Mouse (Mus musculus) adrenal gland, adult 18-20 months (tissue): Measurements from ENCODE around the gene Midn. TPM values are rescaled to one million over a fixed set of nuclear protein-coding genes. Genes with fewer than 3 reads are reported as not detected.

Source experiments
- DNase-seq, 2 experiments: peaks; one replicate each; pipeline ENCODE4 v3.0.0; 2021 to 2022; ENCODE audit warnings: low spot score in 2 of 2
- total RNA-seq, 2 experiments: library from RNA; stranded (reverse); gene quantifications; 1 replicate in 1 of 2; 2 replicates in 1 of 2; pipeline ENCODE4 v1.2.3; 2021

Gene Midn
- total RNA-seq, 2 experiments from 2014 or later = 64.8 to 82.0 TPM

DNA sequence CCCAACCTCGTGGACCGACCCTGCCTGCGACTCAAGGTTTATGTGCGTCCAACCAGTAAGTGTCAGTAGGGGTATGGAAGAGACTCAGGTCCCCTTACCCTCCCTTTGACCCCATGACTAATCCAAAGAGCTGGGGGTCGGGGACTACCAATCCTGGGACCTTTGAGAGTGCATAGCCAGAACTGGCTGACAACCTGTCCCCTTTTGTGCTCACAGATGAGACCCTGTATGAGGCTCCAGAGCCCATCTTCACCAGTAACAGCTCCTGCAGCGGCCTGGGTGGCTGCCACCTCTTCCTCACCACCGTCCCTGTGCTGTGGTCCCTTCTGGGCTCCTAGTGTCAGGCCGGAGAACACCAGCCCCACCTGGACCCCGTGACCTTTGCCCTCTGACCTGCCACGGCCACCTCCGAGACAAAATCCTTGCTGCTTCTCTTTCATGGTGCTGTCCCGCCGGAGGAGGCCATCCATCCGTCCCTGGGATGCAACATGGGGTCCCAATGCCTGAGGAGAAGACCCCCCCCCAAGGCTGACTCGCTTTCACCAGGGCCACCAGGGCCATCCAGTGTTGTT, 40.5 kb downstream of the Midn start:
- DNase-seq = no peak

DNA sequence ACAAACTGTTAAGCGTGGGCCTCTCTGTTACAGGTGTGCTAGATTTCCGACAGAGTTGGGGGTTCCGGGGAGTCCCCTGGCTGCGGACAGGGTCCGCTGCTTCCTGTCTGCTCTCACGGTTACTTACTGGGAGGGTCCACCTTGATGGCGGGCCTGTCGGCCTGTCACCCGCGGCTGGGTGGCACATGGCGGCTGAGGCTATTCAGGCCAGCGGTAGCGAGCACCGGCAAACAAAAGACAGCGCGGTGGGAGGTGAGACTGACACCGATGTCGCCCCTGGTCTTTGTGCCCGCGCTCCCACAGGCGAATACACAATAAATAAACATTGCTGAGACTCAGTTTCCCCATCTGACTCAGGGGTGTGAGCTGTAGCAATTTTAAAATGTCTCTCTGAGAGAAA, 41.9 kb downstream of the Midn start:
- DNase-seq = no peak

DNA sequence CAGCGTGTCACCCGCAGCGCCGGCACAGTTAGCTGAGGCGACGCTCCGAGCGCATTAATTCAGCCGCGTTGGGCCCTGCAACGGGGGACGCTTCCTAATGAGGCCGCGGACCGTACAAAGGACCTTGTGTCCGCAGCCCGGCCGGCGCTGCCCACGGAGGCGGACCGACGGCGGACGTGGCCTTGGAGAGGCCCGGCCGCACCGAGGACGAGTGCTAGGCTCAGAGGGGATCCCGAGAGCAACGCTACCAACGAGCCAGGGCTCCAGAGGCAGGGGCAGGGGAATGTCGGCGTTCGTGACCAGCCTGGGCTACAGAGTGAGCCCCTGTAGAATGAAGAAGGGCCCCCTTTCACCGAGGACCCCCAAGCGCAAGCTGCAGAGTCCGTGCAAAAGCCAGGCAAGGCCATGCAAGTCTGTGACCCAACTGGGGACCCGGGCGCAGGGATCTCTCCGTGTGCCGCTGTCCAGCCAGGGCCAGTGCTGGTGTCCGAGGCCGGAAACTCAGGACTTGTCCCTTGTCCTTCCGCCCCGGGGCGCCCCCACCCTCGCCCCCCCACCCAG, 42.5 kb downstream of the Midn start:
- no peak for DNase-seq

DNA sequence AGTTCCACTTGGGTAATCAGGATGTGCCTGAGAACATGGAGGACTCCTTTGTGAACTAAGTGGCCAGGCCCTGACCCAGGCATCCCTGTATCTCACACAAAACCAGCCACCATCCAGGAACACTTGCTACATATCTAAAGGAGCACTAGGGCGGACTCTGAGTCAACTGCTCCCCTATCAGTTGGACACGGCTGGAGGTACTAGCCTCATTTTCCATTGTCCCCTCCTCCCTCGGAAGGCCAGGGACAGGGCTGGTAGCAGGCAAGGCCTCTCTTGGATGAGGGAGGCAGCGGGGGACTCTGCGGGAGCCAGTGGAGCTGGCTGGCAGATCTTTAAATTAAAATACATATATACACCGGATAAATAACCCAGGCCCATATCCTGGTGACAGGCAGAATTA, 45.9 kb downstream of the Midn start:
- DNase-seq = no peak

DNA sequence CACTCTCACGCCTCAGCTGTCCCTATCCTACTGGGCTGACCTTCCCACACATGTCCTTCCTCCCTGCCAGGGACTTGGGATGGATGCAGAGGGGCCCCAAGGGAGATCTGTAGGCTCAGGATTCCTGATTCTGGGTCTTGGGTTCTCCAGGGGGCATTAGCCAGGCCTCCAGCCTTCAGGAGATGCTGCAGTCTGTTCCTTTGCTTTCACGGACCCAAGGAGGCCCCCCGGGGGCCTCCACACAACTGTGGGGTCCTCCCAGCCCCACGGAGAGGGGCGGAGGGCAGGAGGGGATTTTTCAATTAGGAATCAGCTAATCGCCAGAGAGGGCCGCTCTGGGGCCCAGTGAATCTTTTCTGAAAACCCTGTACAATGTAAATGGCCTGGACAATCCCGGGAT, 46.4 kb downstream of the Midn start:
- no peak for DNase-seq

DNA sequence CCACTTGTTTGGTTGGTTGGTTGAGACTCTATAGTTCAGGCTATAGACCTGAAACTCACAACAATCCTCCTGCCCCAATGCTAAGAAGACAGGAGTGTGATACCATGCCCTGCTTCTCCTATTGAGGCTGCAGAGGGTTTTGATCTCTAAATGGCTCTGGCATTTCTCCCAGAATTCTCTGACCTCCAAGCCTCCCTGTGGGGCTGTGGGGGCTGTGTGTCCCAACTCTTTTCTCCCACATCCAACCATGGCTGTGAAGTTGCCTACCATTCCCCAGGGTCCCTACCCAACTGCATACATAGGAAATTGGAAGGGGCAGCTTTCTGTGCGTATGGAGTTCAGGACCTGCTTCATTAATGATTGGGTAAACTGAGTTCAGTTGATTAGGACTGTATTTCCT, 48.1 kb downstream of the Midn start:
- DNase-seq = no peak

DNA sequence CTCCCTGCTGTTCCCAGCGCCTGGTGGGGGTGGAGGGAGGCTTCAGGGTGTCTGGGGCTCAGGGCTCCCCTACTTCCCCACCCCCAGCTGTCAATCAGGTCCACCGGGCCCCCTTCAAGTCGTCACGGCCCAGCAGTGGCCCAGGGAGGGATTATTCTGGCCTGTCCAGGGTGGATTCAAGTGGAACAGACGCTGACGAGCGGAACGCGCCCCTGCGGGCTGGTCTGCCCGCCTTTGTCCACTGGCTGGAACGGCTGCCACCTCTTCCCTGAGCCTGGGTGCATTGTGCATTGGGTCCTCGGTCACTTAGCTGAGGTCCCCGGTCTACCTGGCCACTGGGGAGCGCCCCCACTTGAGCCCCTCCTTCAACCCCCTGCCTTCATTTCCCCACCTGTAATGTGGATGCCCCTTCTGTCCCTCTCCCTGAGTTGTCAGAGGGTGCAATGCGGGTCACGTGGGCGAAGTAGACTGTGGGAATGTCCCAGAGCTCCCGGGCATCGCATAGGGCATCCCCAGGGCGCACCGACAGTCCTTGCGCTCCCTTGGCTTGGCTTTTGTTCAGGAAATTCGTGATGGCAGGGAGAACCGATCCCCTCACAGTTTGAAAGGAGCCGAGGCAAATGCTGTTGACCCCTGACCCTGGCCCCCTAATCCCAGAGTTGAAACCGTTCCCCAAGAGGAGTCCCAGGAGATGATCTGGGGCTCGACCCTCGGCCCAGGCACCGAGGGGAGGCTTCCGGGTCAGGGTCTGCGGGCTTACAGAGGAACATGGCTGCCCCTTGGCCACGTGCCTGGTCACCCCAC, 48.9 kb downstream of the Midn start:
- no peak for DNase-seq

DNA sequence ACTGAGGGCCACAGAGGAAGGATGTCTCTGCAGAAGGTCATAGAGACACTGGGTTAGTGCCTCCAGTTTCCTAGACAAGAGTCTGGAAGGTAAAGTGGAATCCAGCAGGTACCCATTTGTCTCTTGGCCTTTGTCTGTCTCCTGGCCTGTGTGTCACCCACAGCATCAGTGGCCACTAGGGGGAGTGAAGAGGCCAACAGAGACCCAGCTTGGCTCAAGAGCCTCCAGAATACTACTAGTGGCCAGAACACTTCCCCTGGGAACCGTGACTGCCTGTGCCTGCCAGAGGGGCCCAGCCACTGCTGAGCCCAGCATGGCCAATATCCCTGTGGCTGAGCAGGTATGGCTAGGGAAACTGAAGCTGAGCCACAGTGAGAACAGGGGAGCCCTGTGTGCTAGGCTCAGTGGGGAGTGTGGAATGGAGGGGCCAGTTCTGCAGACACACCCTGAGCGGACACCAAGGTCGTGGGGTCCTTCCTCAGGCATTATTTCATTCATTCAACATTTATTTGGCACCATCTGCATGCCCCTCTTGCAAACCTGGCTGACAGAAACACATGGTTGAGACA, 51.5 kb downstream of the Midn start:
- peak; percentile 64 to 81 for DNase-seq

DNA sequence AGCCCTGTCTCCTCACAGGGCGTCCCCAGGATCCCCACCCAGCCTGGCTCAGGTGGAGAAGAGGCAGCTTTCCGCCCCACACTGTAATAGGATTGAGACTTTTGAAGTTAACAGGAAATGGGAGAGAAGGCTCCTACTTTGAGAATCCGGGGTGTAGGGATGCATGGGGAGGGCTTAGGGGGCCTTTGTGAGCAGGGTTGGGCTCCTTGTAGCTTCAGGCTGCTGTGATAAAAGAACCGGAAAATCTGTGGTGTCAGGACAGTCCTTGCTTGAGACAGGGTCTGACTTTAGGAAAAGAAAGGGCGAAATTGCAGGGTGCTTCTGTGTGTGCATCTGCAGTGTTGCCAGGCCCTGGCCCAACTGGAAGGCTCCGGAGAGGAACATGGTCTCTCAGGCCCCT, 52.4 kb downstream of the Midn start:
- DNase-seq = no peak

DNA sequence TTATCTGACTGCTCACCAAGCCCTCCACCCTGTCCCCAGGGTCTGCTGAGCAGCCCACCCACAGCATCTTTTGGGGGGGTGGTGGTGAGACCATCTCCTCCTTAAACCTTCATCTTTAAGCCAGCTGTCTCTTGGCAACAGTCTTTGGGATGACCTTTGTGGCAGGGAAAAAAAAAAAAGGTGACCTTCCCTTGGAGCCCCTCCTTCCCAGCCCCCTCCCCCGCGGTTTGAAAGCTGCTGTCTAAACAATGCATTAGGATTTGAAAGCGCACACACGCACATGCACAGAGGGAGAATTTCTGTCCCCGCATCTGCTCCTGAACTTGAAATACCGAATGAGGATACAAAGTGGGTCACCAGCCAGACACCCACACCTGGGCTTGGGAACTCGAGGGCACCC, 56.0 kb downstream of the Midn start:
- no peak for DNase-seq

DNA sequence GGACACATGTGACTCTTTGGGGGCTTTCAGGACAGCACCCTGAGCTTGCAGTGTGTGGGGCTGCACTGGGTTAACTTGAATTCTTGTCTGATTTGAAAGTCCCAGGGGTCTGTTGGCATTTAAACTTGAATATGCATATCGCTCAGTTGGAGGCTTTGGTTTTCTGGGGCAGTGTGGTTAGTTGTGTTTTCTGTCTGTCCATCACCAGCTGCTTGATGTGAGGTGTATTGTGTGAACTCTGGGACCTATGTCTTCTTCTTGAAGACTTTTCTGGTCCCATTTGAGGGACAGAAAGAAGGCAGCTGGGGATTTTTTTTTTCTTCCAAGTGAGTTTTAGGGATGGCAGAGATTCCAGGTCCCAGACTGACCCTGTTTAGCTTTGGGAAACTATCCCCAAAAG, 59.1 kb downstream of the Midn start:
- DNase-seq = no peak

DNA sequence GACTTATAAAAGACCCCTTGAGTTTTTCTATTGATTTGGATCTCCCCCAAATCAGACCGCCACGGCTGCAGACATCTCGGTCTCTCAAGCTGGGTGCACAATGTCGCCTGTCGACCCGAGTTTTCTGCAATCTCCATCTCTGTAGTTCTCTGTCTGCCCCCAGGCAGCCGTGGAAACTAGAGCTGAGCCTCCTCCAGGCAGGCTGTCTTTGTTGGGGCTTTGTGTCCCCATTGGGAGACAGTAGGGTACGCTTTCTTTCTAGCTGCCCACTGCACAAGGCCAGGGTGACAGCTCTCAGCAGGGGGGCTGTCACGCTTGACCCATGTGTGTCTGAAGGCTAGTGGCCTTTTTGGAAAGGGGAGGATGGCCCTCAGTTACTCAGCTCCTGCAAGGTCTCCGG, 59.6 kb downstream of the Midn start:
- no peak for DNase-seq

Other genes starting within 250 kb of the Midn start
- 10 to 100 TPM; 32.7 to 40.7 TPM for gene Med16, start 239.3 kb upstream of the Midn start, total RNA-seq
- gene Gm26602, start 237.4 kb upstream of the Midn start, total RNA-seq = not detected
- 1 to 10 TPM; 1.0 to 2.2 TPM for gene Kiss1r, start 231.3 kb upstream of the Midn start, total RNA-seq
- gene R3hdm4, start 227.1 kb upstream of the Midn start, total RNA-seq = 100 to 1,000 TPM in 1 of 2 experiments, 10 to 100 TPM in 1; 92.0 to 107 TPM
- 1 to 10 TPM; 3.6 to 4.3 TPM for gene Arid3a, start 221.2 kb upstream of the Midn start, total RNA-seq
- gene Wdr18, start 188.1 kb upstream of the Midn start, total RNA-seq = 10 to 100 TPM; 37.2 to 40.1 TPM
- gene Grin3b, start 177.6 kb upstream of the Midn start, total RNA-seq = under 1 TPM in 1 of 2 experiments, not detected in 1; 0.19 TPM
- gene Tmem259, start 163.9 kb upstream of the Midn start, total RNA-seq = 100 to 1,000 TPM; 140 to 144 TPM
- 10 to 100 TPM; 28.5 to 49.0 TPM for gene Cnn2, start 159.7 kb upstream of the Midn start, total RNA-seq
- 10 to 100 TPM; 20.6 to 22.3 TPM for gene Abca7, start 151.8 kb upstream of the Midn start, total RNA-seq
- 1 to 10 TPM; 5.5 to 7.3 TPM for gene Arhgap45, start 131.6 kb upstream of the Midn start, total RNA-seq
- gene Polr2e, start 108.5 kb upstream of the Midn start, total RNA-seq = 10 to 100 TPM; 86.3 to 94.3 TPM
- gene Gpx4, start 101.1 kb upstream of the Midn start, total RNA-seq = 1,000 to 10,000 TPM; 1,091 to 1,886 TPM
- gene Sbno2, start 42.7 kb upstream of the Midn start, total RNA-seq = 10 to 100 TPM; 31.0 to 41.4 TPM
- gene Stk11, start 32.5 kb upstream of the Midn start, total RNA-seq = 100 to 1,000 TPM; 154 to 158 TPM
- gene Atp5d, start 9.6 kb upstream of the Midn start, total RNA-seq = 1,000 to 10,000 TPM in 1 of 2 experiments, 100 to 1,000 TPM in 1; 593 to 1,133 TPM
- 100 to 1,000 TPM; 129 to 266 TPM for gene Cbarp, start 7.4 kb upstream of the Midn start, total RNA-seq
- 10 to 100 TPM; 34.7 to 46.3 TPM for gene Cirbp, start 17.7 kb downstream of the Midn start, total RNA-seq
- 10 to 100 TPM; 14.7 to 16.6 TPM for gene 1600002K03Rik, start 24.7 kb downstream of the Midn start, total RNA-seq
- gene Efna2, start 31.2 kb downstream of the Midn start, total RNA-seq = 1 to 10 TPM; 1.3 to 2.1 TPM
- 10 to 100 TPM; 17.4 to 18.4 TPM for gene Mum1, start 78.2 kb downstream of the Midn start, total RNA-seq
- 100 to 1,000 TPM; 294 to 370 TPM for gene Ndufs7, start 100.8 kb downstream of the Midn start, total RNA-seq
- gene Gamt, start 112.7 kb downstream of the Midn start, total RNA-seq = 100 to 1,000 TPM; 146 to 236 TPM
- gene Dazap1, start 113.2 kb downstream of the Midn start, total RNA-seq = 100 to 1,000 TPM in 1 of 2 experiments, 10 to 100 TPM in 1; 90.2 to 100 TPM
- gene Rps15, start 144.2 kb downstream of the Midn start, total RNA-seq = 1,000 to 10,000 TPM; 1,162 to 1,195 TPM
- 1 to 10 TPM; 1.8 to 2.0 TPM for gene Apc2, start 147.7 kb downstream of the Midn start, total RNA-seq
- gene 2310011J03Rik, start 172.3 kb downstream of the Midn start, total RNA-seq = 10 to 100 TPM; 25.0 to 28.9 TPM
- gene Pcsk4, start 181.2 kb downstream of the Midn start, total RNA-seq = 1 to 10 TPM; 1.6 to 3.1 TPM
- gene Reep6, start 181.7 kb downstream of the Midn start, total RNA-seq = 10 to 100 TPM; 10.2 to 20.8 TPM
- gene Adamtsl5, start 200.1 kb downstream of the Midn start, total RNA-seq = 10 to 100 TPM in 1 of 2 experiments, 1 to 10 TPM in 1; 5.1 to 11.5 TPM
- gene Plk5, start 208.2 kb downstream of the Midn start, total RNA-seq = under 1 TPM; 0.19 to 0.27 TPM
- gene Mex3d, start 239.4 kb downstream of the Midn start, total RNA-seq = 10 to 100 TPM; 16.6 to 18.0 TPM